Mouse (Mus musculus) kidney, embryonic 15.5 days (tissue): ENCODE results near the gene Uaca. TPM values are rescaled to one million over a fixed set of nuclear protein-coding genes. Genes with fewer than 3 reads are reported as not detected.

Experiments
- ATAC-seq: fragments of 200-750 bp; cut with Nextera tagmentation; replicated peaks from 2 replicates; pipeline ENCODE4 v1.8.0; 2017; ENCODE audit warnings: moderate TSS enrichment; ENCODE audit not compliant: low FRiP score
- H3K27ac ChIP-seq: fragments of 300-500 bp; sonication (generic); 2 replicates; pipeline ENCODE4 v1.5.1; 2015; ENCODE audit warnings: mild to moderate bottlenecking, inconsistent platforms
- H3K27me3 ChIP-seq: fragments of 300-500 bp; sonication (generic); 2 replicates; pipeline ENCODE4 v1.6.1; 2015; ENCODE audit warnings: inconsistent platforms
- H3K36me3 ChIP-seq: fragments of 300-500 bp; sonication (generic); 2 replicates; pipeline ENCODE4 v1.6.1; 2015; ENCODE audit warnings: inconsistent platforms
- H3K4me1 ChIP-seq: fragments of 300-500 bp; sonication (generic); 2 replicates; pipeline ENCODE4 v1.6.1; 2015; ENCODE audit warnings: inconsistent platforms
- H3K4me2 ChIP-seq: fragments of 300-500 bp; sonication (generic); 2 replicates; pipeline ENCODE4 v1.6.1; 2015; ENCODE audit warnings: moderate library complexity, mild to moderate bottlenecking, inconsistent platforms
- H3K4me3 ChIP-seq: fragments of 300-500 bp; sonication (generic); replicated peaks from 2 replicates; pipeline ENCODE4 v1.5.1; 2015; ENCODE audit warnings: mild to moderate bottlenecking, inconsistent platforms
- H3K9ac ChIP-seq: fragments of 300-500 bp; sonication (generic); 2 replicates; pipeline ENCODE4 v1.6.1; 2015; ENCODE audit warnings: mild to moderate bottlenecking, inconsistent platforms
- H3K9me3 ChIP-seq: fragments of 300-500 bp; sonication (generic); replicated peaks from 2 replicates; pipeline ENCODE4 v1.6.1; 2016; ENCODE audit warnings: inconsistent platforms
- WGBS: fragments of 180-500 bp; shearing (Covaris S2); methylation state at CpG from one replicate; pipeline ENCODE4 v1.1.7; 2015; ENCODE audit warnings: mixed read lengths; 5-methylcytosine and 5-hydroxymethylcytosine counted together
- polyA plus RNA-seq: library from polyadenylated mRNA; unstranded; fragments of >200 nt; fragmentation: Nextera tagmentation; extraction: Ambion mirVana; gene quantifications from 2 replicates; pipeline ENCODE4 v1.2.1, GENCODE M21; 2015

Gene Uaca
- polyA plus RNA-seq: 33.5 and 36.2 TPM in 2 replicates

GRCm38 (mm10) chr9:60794210-60794840, at the start of gene Uaca:
Gene Uaca (plus strand): TSS chr9:60794542.
- Histone ChIP-seq H3K36me3 (no peaks in the 10 kb centered on the region), H3K27me3 (no peaks in the 10 kb centered on the region), H3K9me3 (no peaks in the 10 kb centered on the region), H3K27ac (peak within 1 kb of the TSS; percentile 92), H3K4me3 (peak within 1 kb of the TSS; percentile 86), H3K4me1 (peaks cover 19% of the 10 kb centered on the region; the same call in 1 of the 2 replicates), H3K9ac (peak within 1 kb of the TSS; percentile 87), H3K4me2 (peak within 1 kb of the TSS; percentile 89)
- ATAC-seq: peak; percentile 97
- WGBS: under 1% methylated on average over 45 of the region's 45 CpGs

DNA sequence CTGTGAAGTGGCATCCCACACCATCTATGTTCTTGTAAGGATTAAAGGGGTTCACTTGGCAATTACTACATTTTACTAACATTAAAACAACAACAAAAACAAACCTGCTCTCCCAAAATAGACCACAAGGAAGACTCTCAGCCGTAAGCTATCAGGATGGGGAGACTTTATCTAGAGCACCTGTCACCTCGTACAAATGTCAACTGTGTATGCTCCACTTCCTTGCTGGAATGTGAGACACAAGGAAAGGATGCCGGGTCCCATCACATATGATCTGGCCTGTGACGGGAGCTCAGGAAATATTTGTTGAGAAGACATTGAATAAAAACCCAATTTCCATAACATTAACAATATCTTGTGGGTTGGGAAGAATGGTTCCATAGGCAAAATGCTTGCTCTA, 49.4 kb upstream of the Uaca start:
- no peaks in the 10 kb centered on the region for H3K36me3 ChIP-seq
- no peak overlapping the region for H3K4me3 ChIP-seq
- H3K9me3 ChIP-seq: no peaks in the 10 kb centered on the region
- WGBS: 32% methylated on average over 4 of the region's 4 CpGs
- no peaks in the 10 kb centered on the region for H3K27me3 ChIP-seq
- H3K4me2 ChIP-seq: no peak overlapping the region
- peaks cover 17% of the 10 kb centered on the region for H3K4me1 ChIP-seq
- no peak overlapping the region for H3K27ac ChIP-seq
- ATAC-seq: no peak
- H3K9ac ChIP-seq: no peak overlapping the region

DNA sequence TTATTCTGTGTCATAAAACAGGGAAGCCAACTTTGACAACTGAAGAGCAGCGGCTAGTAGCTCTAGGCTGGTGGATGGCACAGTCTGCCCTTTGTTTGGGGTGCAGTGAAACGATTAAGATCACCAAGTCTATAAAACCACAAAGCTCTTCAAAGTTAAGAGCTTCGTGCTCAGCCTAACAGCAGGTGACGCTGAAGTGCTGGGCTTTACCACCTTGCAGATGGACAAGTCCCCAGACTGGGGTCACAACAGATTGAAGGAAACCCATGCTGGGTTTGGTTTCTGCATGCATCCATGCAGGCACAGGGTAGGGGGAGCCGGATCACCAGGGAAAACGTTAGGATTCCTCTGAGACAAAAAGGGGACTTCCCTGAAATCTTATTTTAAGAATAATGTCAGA, 47.8 kb upstream of the Uaca start:
- Histone ChIP-seq H3K9ac (no peak overlapping the region), H3K4me2 (no peak overlapping the region), H3K27me3 (no peaks in the 10 kb centered on the region), H3K9me3 (no peaks in the 10 kb centered on the region), H3K4me3 (no peak overlapping the region), H3K36me3 (no peaks in the 10 kb centered on the region), H3K4me1 (peaks cover 17% of the 10 kb centered on the region), H3K27ac (no peak overlapping the region)
- 27% methylated on average over 6 of the region's 6 CpGs for WGBS
- ATAC-seq: no peak

GRCm38 (mm10) chr9:60747672-60748071, 46.7 kb upstream of the Uaca start:
- H3K9ac ChIP-seq: no peak overlapping the region
- no peak overlapping the region for H3K4me3 ChIP-seq
- no peaks in the 10 kb centered on the region for H3K36me3 ChIP-seq
- 87% methylated on average over 5 of the region's 5 CpGs for WGBS
- no peaks in the 10 kb centered on the region for H3K9me3 ChIP-seq
- H3K27me3 ChIP-seq: no peaks in the 10 kb centered on the region
- H3K27ac ChIP-seq: no peak overlapping the region
- no peak overlapping the region for H3K4me2 ChIP-seq
- H3K4me1 ChIP-seq: peaks cover 14% of the 10 kb centered on the region
- no peak for ATAC-seq

- no peak overlapping the region for H3K27ac ChIP-seq
- WGBS: 85% methylated on average over 2 of the region's 2 CpGs
These were observed 46.2 kb upstream of the Uaca start for GRCm38 (mm10) chr9:60748191-60748590.

GRCm38 (mm10) chr9:60749105-60749504, 45.2 kb upstream of the Uaca start:
- H3K9me3 ChIP-seq: no peaks in the 10 kb centered on the region
- WGBS: 95% methylated on average over 2 of the region's 2 CpGs
- no peak overlapping the region for H3K4me2 ChIP-seq
- ATAC-seq: no peak
- no peak overlapping the region for H3K9ac ChIP-seq
- H3K4me3 ChIP-seq: no peak overlapping the region
- H3K4me1 ChIP-seq: peaks cover 5% of the 10 kb centered on the region; the same call in 1 of the 2 replicates
- H3K36me3 ChIP-seq: no peaks in the 10 kb centered on the region
- H3K27me3 ChIP-seq: no peaks in the 10 kb centered on the region
- no peak overlapping the region for H3K27ac ChIP-seq

More at GRCm38 (mm10) chr9:60748191-60748590, 46.2 kb upstream of the Uaca start:
- Histone ChIP-seq H3K36me3 (no peaks in the 10 kb centered on the region), H3K9me3 (no peaks in the 10 kb centered on the region), H3K4me2 (no peak overlapping the region), H3K4me1 (peaks cover 9% of the 10 kb centered on the region), H3K27me3 (no peaks in the 10 kb centered on the region), H3K4me3 (no peak overlapping the region), H3K9ac (no peak overlapping the region)
- ATAC-seq: no peak

- no peaks in the 10 kb centered on the region for H3K9me3 ChIP-seq
- H3K27me3 ChIP-seq: no peaks in the 10 kb centered on the region
- ATAC-seq: no peak
- H3K27ac ChIP-seq: no peak overlapping the region
- H3K4me1 ChIP-seq: no peaks in the 10 kb centered on the region
- H3K4me3 ChIP-seq: no peak overlapping the region
- H3K9ac ChIP-seq: no peak overlapping the region
- no peak overlapping the region for H3K4me2 ChIP-seq
- 95% methylated on average over 5 of the region's 5 CpGs for WGBS
- H3K36me3 ChIP-seq: no peaks in the 10 kb centered on the region
These were observed 43.2 kb upstream of the Uaca start for GRCm38 (mm10) chr9:60751098-60751497.

- no peak overlapping the region for H3K27ac ChIP-seq
- peaks cover 5% of the 10 kb centered on the region; the same call in 1 of the 2 replicates for H3K4me1 ChIP-seq
- no peak for ATAC-seq
- H3K4me3 ChIP-seq: no peak overlapping the region
- no peaks in the 10 kb centered on the region for H3K36me3 ChIP-seq
- no peaks in the 10 kb centered on the region for H3K27me3 ChIP-seq
- H3K9ac ChIP-seq: no peak overlapping the region
- no peaks in the 10 kb centered on the region for H3K9me3 ChIP-seq
- no peak overlapping the region for H3K4me2 ChIP-seq
- 39% methylated on average over 6 of the region's 6 CpGs for WGBS
These were observed 42.4 kb upstream of the Uaca start for GRCm38 (mm10) chr9:60751971-60752370.

- Histone ChIP-seq H3K36me3 (no peaks in the 10 kb centered on the region), H3K27ac (no peak overlapping the region), H3K4me2 (no peak overlapping the region), H3K4me1 (peaks cover 11% of the 10 kb centered on the region), H3K9ac (no peak overlapping the region), H3K4me3 (no peak overlapping the region), H3K9me3 (no peaks in the 10 kb centered on the region), H3K27me3 (no peaks in the 10 kb centered on the region)
- ATAC-seq: no peak
These were observed 41.7 kb upstream of the Uaca start for GRCm38 (mm10) chr9:60752636-60753035.

GRCm38 (mm10) chr9:60756258-60756657, 38.1 kb upstream of the Uaca start:
- 39% methylated on average over 6 of the region's 6 CpGs for WGBS
- no peak for ATAC-seq
- peaks cover 30% of the 10 kb centered on the region for H3K4me1 ChIP-seq
- no peaks in the 10 kb centered on the region; the same call in 1 of the 2 replicates for H3K36me3 ChIP-seq
- H3K27ac ChIP-seq: no peak overlapping the region
- no peak overlapping the region for H3K9ac ChIP-seq
- no peaks in the 10 kb centered on the region for H3K9me3 ChIP-seq
- no peaks in the 10 kb centered on the region for H3K27me3 ChIP-seq
- no peak overlapping the region for H3K4me2 ChIP-seq
- no peak overlapping the region for H3K4me3 ChIP-seq

GRCm38 (mm10) chr9:60756866-60757740, 37.2 kb upstream of the Uaca start:
- Histone ChIP-seq H3K27me3 (no peaks in the 10 kb centered on the region), H3K9me3 (no peaks in the 10 kb centered on the region), H3K4me3 (no peak overlapping the region), H3K9ac (no peak overlapping the region), H3K36me3 (no peaks in the 10 kb centered on the region; the same call in 1 of the 2 replicates), H3K4me1 (peaks cover 30% of the 10 kb centered on the region), H3K27ac (peak overlapping the region; percentile 35), H3K4me2 (no peak overlapping the region)
- WGBS: 70% methylated on average over 15 of the region's 15 CpGs
- no peak for ATAC-seq

- Histone ChIP-seq H3K27ac (peak overlapping the region; percentile 35), H3K36me3 (no peaks in the 10 kb centered on the region; the same call in 1 of the 2 replicates), H3K9ac (no peak overlapping the region), H3K27me3 (no peaks in the 10 kb centered on the region), H3K4me3 (no peak overlapping the region), H3K4me1 (peaks cover 30% of the 10 kb centered on the region), H3K9me3 (no peaks in the 10 kb centered on the region), H3K4me2 (no peak overlapping the region)
- peak; percentile 52; the same call in 1 of the 2 replicates for ATAC-seq
- WGBS: 9% methylated on average over 5 of the region's 5 CpGs
These were observed 36.5 kb upstream of the Uaca start for GRCm38 (mm10) chr9:60757817-60758216.
